Mouse (Mus musculus) embryo, embryonic 9.5 days (tissue): ENCODE data around the gene Tyw1.

Experiments
- DNase-seq: peaks from one replicate; pipeline ENCODE4 v3.0.0-alpha.2; 2017; ENCODE audit errors: extremely low spot score

Gene Tyw1

GRCm38 (mm10) chr5:130264433-130265005 is 9.1 kb downstream of the Tyw1 start:
- no peak for DNase-seq

- peak; percentile 16 for DNase-seq
Observed at GRCm38 (mm10) chr5:130266651-130267050, 11.2 kb downstream of the Tyw1 start.

- DNase-seq = no peak
Observed at GRCm38 (mm10) chr5:130267316-130267715, 11.9 kb downstream of the Tyw1 start.

GRCm38 (mm10) chr5:130268976-130269375 is 13.6 kb downstream of the Tyw1 start:
- no peak for DNase-seq

GRCm38 (mm10) chr5:130272344-130272743 is 16.9 kb downstream of the Tyw1 start:
- no peak for DNase-seq

GRCm38 (mm10) chr5:130273046-130273445 is 17.6 kb downstream of the Tyw1 start:
- DNase-seq = no peak

GRCm38 (mm10) chr5:130275509-130275908 is 20.1 kb downstream of the Tyw1 start:
- peak; percentile 17 for DNase-seq

- DNase-seq = no peak
Observed at GRCm38 (mm10) chr5:130278011-130278472, 22.6 kb downstream of the Tyw1 start.

- DNase-seq = no peak
Observed at GRCm38 (mm10) chr5:130283079-130283732, 27.8 kb downstream of the Tyw1 start.

GRCm38 (mm10) chr5:130288106-130288505 is 32.7 kb downstream of the Tyw1 start:
- no peak for DNase-seq

- DNase-seq = no peak
Observed at GRCm38 (mm10) chr5:130290242-130290641, 34.8 kb downstream of the Tyw1 start.

GRCm38 (mm10) chr5:130290775-130291174 is 35.4 kb downstream of the Tyw1 start:
- no peak for DNase-seq

GRCm38 (mm10) chr5:130292976-130293375 is 37.6 kb downstream of the Tyw1 start:
- DNase-seq = no peak

- DNase-seq = no peak
Observed at GRCm38 (mm10) chr5:130293941-130294340, 38.5 kb downstream of the Tyw1 start.

GRCm38 (mm10) chr5:130294598-130294997 is 39.2 kb downstream of the Tyw1 start:
- no peak for DNase-seq

- DNase-seq = no peak
Observed at GRCm38 (mm10) chr5:130296071-130296470, 40.7 kb downstream of the Tyw1 start.

GRCm38 (mm10) chr5:130298831-130299460 is 43.5 kb downstream of the Tyw1 start:
- DNase-seq = no peak

- DNase-seq = no peak
Observed at GRCm38 (mm10) chr5:130299526-130299925, 44.1 kb downstream of the Tyw1 start.

GRCm38 (mm10) chr5:130303611-130304010 is 48.2 kb downstream of the Tyw1 start:
- no peak for DNase-seq

GRCm38 (mm10) chr5:130307921-130308320 is 52.5 kb downstream of the Tyw1 start:
- DNase-seq = no peak

GRCm38 (mm10) chr5:130310077-130310476 is 54.7 kb downstream of the Tyw1 start:
- no peak for DNase-seq

GRCm38 (mm10) chr5:130310827-130311226 is 55.4 kb downstream of the Tyw1 start:
- DNase-seq = no peak

GRCm38 (mm10) chr5:130313488-130313887 is 58.1 kb downstream of the Tyw1 start:
- DNase-seq = no peak
